Mouse (Mus musculus): ENCODE measurements around the gene Pigw.

Gene Pigw

DNA sequence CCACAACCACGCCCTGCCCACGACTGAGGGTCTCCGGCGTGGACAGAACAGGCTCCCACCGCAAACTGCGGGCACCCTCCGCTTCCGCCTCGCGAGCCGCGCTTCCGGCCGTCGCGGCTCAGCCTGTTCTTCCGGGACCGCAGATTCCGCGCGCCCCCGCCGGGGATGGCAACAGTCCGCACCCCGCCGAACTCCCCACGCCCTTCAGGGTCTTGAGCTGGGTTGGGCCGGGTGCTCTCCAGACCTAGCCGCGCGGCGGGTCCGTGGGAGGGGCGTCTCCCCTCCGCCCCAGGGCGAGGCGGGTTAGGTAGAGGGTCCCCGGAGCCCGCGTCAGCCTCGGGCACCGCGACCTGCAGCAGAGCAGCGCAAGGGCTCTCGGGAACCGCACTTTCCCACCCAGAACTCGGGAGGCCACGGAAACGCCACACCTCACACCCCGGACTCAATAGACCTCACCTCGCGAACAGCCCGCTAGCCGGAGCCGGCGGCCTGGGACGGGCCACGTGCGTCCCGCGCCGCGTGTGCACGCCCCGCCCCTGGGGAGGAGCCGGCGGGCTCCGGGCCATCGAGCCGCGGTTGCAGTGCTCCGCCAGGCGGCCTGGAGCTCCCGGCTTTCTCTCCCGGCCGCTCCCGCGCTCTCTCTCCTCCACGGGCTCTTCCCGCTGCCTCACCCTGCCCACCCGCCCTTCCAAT is at the start of gene Pigw, which contains the start of gene Myo19:
Gene Pigw (minus strand): TSS at position 514 of the 693 bp plus-strand sequence.
Gene Myo19 (plus strand): TSS at position 377 of the 693 bp plus-strand sequence.
- in situ Hi-C loops (cut with MboI; ENCODE audit: unreplicated experiment in 2 of 2), result loop anchor here in 1 of 2 experiments (5.0 kb wide), 1 partner anchor 37 kb away; the partner anchor contains the start of gene Znhit3

- in situ Hi-C loops (cut with MboI; ENCODE audit: unreplicated experiment in 2 of 2), result no loop called here
These were observed 40.9 kb upstream of the Pigw start for GRCm38 (mm10) chr11:84920981-84921380.

GRCm38 (mm10) chr11:84919951-84920350 is 39.9 kb upstream of the Pigw start:
- in situ Hi-C loops (cut with MboI; ENCODE audit: unreplicated experiment in 2 of 2), result loop anchor here (5.0 to 10.0 kb wide), 7 partner anchors 38 to 485 kb away; partner anchors contain the start of genes 1700125H20Rik (in 1 of the 2), Mrm1 (in 1 of the 2), Myo19 (in 1 of the 2) and Pigw (in 1 of the 2)

- in situ Hi-C loops (cut with MboI; ENCODE audit: unreplicated experiment in 2 of 2), result loop anchor here (5.0 to 10.0 kb wide), 7 partner anchors 37 to 484 kb away; partner anchors contain the start of genes 1700125H20Rik (in 1 of the 2), Mrm1 (in 1 of the 2), Myo19 (in 1 of the 2) and Pigw (in 1 of the 2)
These were observed 39.2 kb upstream of the Pigw start for GRCm38 (mm10) chr11:84919276-84919675.

DNA sequence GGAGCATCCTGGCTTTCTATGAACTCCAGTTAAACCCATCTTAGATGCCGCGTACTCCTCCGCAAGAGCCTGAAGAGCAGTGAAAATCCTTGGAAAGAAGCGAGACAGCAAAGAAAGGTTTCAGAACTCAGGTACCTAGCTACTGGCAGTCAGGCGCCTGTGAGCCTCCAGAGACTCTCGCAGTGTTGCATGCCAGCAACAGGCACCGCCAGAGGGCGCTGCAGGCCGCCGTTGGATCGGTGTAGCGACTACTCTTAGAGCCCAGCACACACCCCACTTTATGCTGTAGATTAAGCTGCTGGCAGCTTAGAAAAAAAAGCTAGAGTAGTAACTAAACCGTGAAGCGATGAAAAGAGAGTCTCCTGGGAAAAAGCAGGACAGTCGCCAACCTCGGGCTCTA is 38.3 kb upstream of the Pigw start:
- in situ Hi-C loops (cut with MboI; ENCODE audit: unreplicated experiment in 2 of 2), result loop anchor here (5.0 to 10.0 kb wide), 7 partner anchors 36 to 484 kb away; partner anchors contain the start of genes 1700125H20Rik (in 1 of the 2), Mrm1 (in 1 of the 2), Myo19 (in 1 of the 2) and Pigw (in 1 of the 2)

DNA sequence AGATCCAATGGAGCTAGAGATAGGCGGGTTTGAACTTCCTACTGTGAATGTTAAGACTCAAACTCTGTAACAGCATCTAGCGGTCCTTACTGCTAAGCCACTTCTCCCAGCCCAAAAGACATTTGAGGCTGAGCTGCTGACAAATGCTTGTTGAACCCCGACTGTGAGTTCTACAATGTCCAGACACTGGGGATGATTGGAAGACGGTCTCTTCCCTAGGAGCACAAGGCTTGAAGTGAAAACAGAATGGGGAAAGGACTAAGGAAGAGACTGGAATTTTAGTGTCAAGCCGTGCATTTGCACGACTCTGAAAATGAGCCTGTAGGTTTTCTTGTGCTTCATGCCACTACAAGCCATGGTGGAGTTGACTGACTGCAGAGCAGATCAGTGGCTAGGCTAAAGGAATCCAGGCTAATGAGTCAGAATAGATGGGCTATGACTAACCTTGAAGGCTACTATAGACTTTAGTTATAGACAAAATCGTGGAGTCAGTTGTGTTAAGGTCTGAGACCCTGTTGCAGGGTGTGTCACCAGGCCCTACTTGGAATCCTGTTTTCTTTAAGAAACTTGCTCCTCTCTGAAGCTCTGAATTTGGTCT is 36.7 kb upstream of the Pigw start:
- in situ Hi-C loops (cut with MboI; ENCODE audit: unreplicated experiment in 2 of 2), result loop anchor here (5.0 to 10.0 kb wide), 7 partner anchors 35 to 482 kb away; partner anchors contain the start of genes 1700125H20Rik (in 1 of the 2), Mrm1 (in 1 of the 2), Myo19 (in 1 of the 2) and Pigw (in 1 of the 2)

DNA sequence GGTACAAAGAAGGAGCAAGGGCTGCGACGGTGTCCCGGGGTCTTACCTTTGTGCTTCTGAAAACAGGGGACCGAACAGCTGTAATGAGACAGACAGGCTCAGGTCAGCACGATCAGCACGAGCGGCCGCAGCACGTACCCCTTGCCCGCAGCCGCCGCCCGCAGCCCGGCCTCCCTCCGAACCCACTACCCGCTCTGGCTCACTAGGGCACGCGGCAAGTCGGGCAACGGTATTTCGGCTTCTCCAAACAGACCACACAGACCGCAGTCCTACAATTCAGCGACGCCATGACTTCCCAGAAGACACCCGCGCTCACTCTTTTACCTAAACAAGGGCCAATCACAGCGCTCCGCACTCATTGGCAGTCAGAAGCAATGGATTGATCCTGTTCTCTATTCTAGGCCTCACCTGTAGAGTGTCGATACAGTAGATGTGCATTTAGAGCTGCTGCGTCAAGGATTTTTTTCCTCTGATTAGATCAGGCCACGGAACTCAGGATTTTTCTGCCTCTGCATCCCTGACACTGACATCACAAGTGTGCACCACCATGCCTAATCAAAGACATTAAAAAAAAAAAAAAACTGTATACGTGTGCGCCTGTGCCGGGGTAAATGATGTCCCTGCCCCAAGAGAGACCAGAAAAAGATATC is 36.1 kb upstream of the Pigw start, which contains the start of gene Znhit3:
Gene Znhit3 (minus strand): TSS at position 314 of the 650 bp plus-strand sequence.
- in situ Hi-C loops (cut with MboI; ENCODE audit: unreplicated experiment in 2 of 2), result loop anchor here (5.0 to 10.0 kb wide), 7 partner anchors 34 to 481 kb away; partner anchors contain the start of genes 1700125H20Rik (in 1 of the 2), Mrm1 (in 1 of the 2), Myo19 (in 1 of the 2) and Pigw (in 1 of the 2)

DNA sequence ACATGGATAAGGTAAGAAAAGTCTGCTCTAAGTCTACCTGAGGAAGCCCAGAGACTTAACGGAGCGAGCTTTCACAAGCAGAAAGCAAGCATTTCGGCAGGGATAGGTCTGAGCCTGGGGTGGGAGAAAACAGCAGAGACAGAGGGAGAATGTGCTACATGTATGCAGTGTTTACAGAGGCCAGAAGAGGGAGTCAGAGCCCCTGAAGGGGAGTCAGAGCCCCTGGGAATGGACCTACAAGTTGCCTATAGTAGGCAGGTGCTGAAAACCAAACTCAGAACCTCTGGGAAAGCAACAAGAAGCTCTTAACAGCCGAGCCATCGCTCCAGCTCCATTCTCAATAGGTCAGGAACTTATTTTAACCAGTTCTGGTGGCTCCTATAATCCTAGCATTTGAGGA is 34.6 kb upstream of the Pigw start:
- in situ Hi-C loops (cut with MboI; ENCODE audit: unreplicated experiment in 2 of 2), result loop anchor here (5.0 to 10.0 kb wide), 7 partner anchors 32 to 480 kb away; partner anchors contain the start of genes 1700125H20Rik (in 1 of the 2), Mrm1 (in 1 of the 2), Myo19 (in 1 of the 2) and Pigw (in 1 of the 2)

GRCm38 (mm10) chr11:84910411-84910810 is 30.3 kb upstream of the Pigw start:
- in situ Hi-C loops (cut with MboI; ENCODE audit: unreplicated experiment in 2 of 2), result loop anchor here in 1 of 2 experiments (10.0 kb wide), 2 partner anchors 424 to 476 kb away; no protein-coding TSS in a partner anchor

DNA sequence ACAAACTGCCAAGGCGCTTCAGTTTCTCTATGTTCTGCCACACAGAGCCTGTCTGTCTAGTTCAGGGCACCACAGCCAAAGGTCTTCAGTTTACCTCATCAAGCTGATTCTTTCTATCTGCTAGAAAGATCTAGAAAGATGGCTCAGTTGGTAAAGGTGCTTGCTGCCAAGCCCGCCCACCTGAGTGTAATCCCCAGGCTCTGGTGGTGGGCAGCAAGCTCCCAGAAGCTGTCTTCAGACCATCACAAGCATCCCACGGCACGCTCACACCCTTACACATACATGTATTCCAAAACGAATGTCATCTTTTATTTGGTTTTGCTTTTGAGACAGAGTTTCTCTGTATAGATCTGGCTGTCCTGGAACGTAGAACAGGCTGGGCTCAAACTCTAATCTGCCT is 28.4 kb upstream of the Pigw start:
- in situ Hi-C loops (cut with MboI; ENCODE audit: unreplicated experiment in 2 of 2), result no loop called here

DNA sequence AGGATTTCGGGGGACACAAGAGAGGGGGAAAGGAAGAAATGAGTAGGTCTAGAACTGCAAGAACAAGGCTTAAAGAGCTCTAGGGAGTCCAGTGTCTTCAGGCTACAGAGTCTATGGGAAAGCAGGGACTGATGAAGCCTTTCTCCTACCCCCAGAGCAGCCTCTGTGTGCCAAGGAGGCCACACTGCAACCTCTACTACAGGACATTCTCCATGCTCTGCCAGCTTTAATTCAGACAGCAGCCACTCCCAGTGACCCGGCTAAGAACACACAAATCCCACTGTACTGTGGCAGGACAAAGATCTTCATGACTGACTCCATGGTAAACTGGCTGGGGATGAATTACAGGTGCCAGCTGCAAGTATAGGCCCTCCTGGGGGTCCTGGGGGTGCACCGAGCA is 27.0 kb upstream of the Pigw start:
- in situ Hi-C loops (cut with MboI; ENCODE audit: unreplicated experiment in 2 of 2), result no loop called here

GRCm38 (mm10) chr11:84904597-84905144 is 24.6 kb upstream of the Pigw start:
- in situ Hi-C loops (cut with MboI; ENCODE audit: unreplicated experiment in 2 of 2), result no loop called here

DNA sequence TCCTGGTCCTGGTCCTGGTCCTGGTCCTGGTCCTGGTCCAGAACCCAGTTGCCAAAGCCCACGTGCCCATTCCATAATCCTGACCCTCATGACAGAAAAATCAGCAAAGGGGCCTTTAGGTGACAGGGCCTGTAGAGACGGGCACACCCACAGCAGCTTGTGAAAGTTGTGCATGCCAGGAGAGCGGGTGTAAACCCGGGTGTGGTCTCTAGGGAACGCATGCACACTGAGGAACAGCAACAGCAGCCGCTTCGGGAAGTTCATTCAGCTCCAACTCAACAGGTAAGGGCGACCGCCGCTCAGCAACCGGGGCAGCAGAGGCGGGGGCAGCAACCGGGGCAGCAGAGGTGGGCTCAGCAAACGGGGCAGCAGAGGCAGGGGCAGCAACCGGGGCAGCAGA is 13.0 kb upstream of the Pigw start:
- in situ Hi-C loops (cut with MboI; ENCODE audit: unreplicated experiment in 2 of 2), result no loop called here

DNA sequence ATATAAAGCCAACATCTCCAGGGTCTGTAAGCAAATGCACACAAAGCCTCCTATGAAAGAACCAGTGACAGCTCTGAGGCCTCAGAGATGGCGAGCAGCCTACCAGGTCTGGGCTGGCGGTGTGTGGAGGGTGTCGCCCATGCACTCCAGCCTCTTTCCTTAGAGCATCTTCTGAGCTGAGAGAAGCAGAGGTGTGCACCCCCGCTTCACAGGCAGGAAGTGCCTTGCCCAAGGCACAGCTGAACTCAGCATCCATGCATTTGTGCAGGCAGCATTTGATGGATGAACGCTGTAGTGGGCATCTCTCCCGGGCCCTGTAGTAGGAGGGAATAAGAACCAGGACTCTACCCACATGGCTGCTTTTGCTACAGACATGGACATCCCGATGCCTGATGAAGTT is 11.6 kb upstream of the Pigw start:
- in situ Hi-C loops (cut with MboI; ENCODE audit: unreplicated experiment in 2 of 2), result no loop called here

GRCm38 (mm10) chr11:84889492-84889891 is 9.4 kb upstream of the Pigw start:
- in situ Hi-C loops (cut with MboI; ENCODE audit: unreplicated experiment in 2 of 2), result no loop called here

GRCm38 (mm10) chr11:84888025-84888424 is 7.9 kb upstream of the Pigw start:
- in situ Hi-C loops (cut with MboI; ENCODE audit: unreplicated experiment in 2 of 2), result no loop called here

GRCm38 (mm10) chr11:84886767-84887511 is 6.9 kb upstream of the Pigw start:
- in situ Hi-C loops (cut with MboI; ENCODE audit: unreplicated experiment in 2 of 2), result no loop called here

DNA sequence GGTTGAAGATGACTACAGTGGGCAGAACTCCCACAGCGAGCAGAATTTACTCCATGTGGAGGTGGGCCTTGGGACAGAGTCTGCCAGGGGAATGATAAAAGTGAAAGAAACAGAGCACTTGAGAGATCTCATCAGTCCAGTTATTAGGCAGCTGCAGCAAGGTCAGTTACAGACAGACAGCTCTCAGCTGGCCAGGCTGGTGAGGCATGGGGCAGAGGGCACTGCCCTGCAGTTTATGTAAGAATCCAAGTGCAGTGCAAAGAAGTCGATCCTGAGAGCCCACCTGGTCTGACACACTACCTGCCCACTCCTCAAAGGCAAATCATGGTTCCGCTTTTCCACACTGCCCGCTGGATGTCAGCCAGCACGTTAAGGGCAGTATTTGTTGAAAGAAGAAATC is 6.2 kb upstream of the Pigw start:
- in situ Hi-C loops (cut with MboI; ENCODE audit: unreplicated experiment in 2 of 2), result no loop called here

DNA sequence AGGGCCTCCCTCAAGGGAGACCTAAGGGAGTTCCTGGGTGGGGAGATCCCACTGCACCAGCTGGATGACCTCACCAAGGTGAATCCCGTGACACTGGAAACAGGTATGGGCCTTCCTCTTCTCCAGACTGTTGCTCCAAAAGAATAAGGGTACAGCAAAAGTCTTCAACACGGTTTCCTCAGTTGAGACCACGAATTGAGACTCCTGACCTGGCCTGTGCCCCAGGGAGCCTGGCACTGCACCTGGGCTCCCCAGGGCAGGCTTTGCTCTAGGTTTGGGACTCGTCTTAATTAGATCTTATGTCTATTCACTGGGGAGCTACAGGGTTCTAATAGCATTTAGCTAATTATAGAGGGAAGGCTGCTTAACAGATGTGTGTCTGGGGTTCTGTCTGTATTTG is 5.2 kb upstream of the Pigw start:
- in situ Hi-C loops (cut with MboI; ENCODE audit: unreplicated experiment in 2 of 2), result no loop called here

All from v-Abl transformed pro-B cells (cell line).